Mouse (Mus musculus) embryonic facial prominence, embryonic 14.5 days (tissue): ENCODE measurements around the gene Ptpro. TPM values are rescaled to one million over a fixed set of nuclear protein-coding genes. Genes with fewer than 3 reads are reported as not detected.

Experiments used
- ATAC-seq: fragments of 200-750 bp; cut with Nextera tagmentation; 2 replicates; pipeline ENCODE4 v1.8.0; 2017; ENCODE audit warnings: low read depth, moderate number of reproducible peaks, moderate TSS enrichment
- DNase-seq: peaks from one replicate; pipeline ENCODE4 v3.0.0-alpha.2; 2015; ENCODE audit warnings: low spot score
- H3K27ac ChIP-seq: fragments of 300-500 bp; sonication (generic); replicated peaks from 2 replicates; pipeline ENCODE4 v1.5.1; 2014; ENCODE audit warnings: low read depth, mild to moderate bottlenecking, low read length, moderate library complexity
- H3K27me3 ChIP-seq: fragments of 300-500 bp; sonication (generic); replicated peaks from 2 replicates; pipeline ENCODE4 v1.6.1; 2014; ENCODE audit warnings: low read length; ENCODE audit not compliant: control insufficient read depth, insufficient read depth
- H3K36me3 ChIP-seq: fragments of 300-500 bp; sonication (generic); 2 replicates; pipeline ENCODE4 v1.6.1; 2014; ENCODE audit warnings: low read length, mixed read lengths; ENCODE audit not compliant: control insufficient read depth, insufficient read depth
- H3K4me1 ChIP-seq: fragments of 300-500 bp; sonication (generic); 2 replicates; pipeline ENCODE4 v1.6.1; 2014; ENCODE audit warnings: antibody characterized with exemption, low read length; ENCODE audit not compliant: control insufficient read depth, insufficient read depth
- H3K4me2 ChIP-seq: fragments of 300-500 bp; sonication (generic); 2 replicates; pipeline ENCODE4 v1.6.1; 2014; ENCODE audit warnings: low read depth, mild to moderate bottlenecking, low read length, moderate library complexity, mixed read lengths
- H3K4me3 ChIP-seq: fragments of 300-500 bp; sonication (generic); 2 replicates; pipeline ENCODE4 v1.5.1; 2014; ENCODE audit warnings: low read depth, mild to moderate bottlenecking, low read length
- H3K9ac ChIP-seq: fragments of 300-500 bp; sonication (generic); 2 replicates; pipeline ENCODE4 v1.6.1; 2014; ENCODE audit warnings: low read depth, mild to moderate bottlenecking, low read length, moderate library complexity, mixed read lengths
- H3K9me3 ChIP-seq: fragments of 300-500 bp; sonication (generic); 2 replicates; pipeline ENCODE4 v1.6.1; 2016; ENCODE audit warnings: low read length; ENCODE audit not compliant: control insufficient read depth
- whole genome bisulfite sequencing: fragments of 180-500 bp; shearing (Covaris S2); extraction: QIAGEN DNeasy Blood & Tissue Kit; methylation state at CpG from one replicate; pipeline ENCODE4 v1.1.7; 2014; 5-methylcytosine and 5-hydroxymethylcytosine counted together
- polyA plus RNA-seq: library from polyadenylated mRNA; unstranded; fragments of >200 nt; fragmentation: Nextera tagmentation; extraction: Ambion mirVana; gene quantifications from 2 replicates; pipeline ENCODE4 v1.2.1, GENCODE M21; 2014

Gene Ptpro
- polyA plus RNA-seq, 1 experiment from 2014 or later = 5.2 TPM

- WGBS = 36% methylated on average over 2 of the region's 2 CpGs
- DNase-seq = no peak
Observed at GRCm38 (mm10) chr6:137411901-137412378, 159.8 kb downstream of the Ptpro start.

GRCm38 (mm10) chr6:137413045-137413444, 160.9 kb downstream of the Ptpro start:
- ATAC-seq (no peak), DNase-seq (no peak)
- H3K27ac ChIP-seq = no peak overlapping the region
- 64% methylated on average over 2 of the region's 2 CpGs for WGBS
- no peaks in the 10 kb centered on the region for H3K4me1 ChIP-seq
- H3K27me3 ChIP-seq = no peaks in the 10 kb centered on the region
- H3K9me3 ChIP-seq = no peaks in the 10 kb centered on the region
- no peak overlapping the region for H3K4me3 ChIP-seq
- no peak overlapping the region for H3K4me2 ChIP-seq
- no peaks in the 10 kb centered on the region for H3K36me3 ChIP-seq
- no peak overlapping the region for H3K9ac ChIP-seq

More at GRCm38 (mm10) chr6:137411901-137412378, 159.8 kb downstream of the Ptpro start:
- Histone ChIP-seq H3K4me3 (no peak overlapping the region), H3K9ac (no peak overlapping the region), H3K4me1 (no peaks in the 10 kb centered on the region), H3K27ac (no peak overlapping the region), H3K27me3 (no peaks in the 10 kb centered on the region), H3K36me3 (no peaks in the 10 kb centered on the region), H3K9me3 (no peaks in the 10 kb centered on the region), H3K4me2 (no peak overlapping the region)
- peak; percentile 26; the same call in 1 of the 2 replicates for ATAC-seq

GRCm38 (mm10) chr6:137414531-137415405, 162.6 kb downstream of the Ptpro start:
- ATAC-seq = peak; percentile 68; the same call in 1 of the 2 replicates

GRCm38 (mm10) chr6:137422777-137423176, 170.7 kb downstream of the Ptpro start:
- no peaks in the 10 kb centered on the region for H3K36me3 ChIP-seq
- H3K27me3 ChIP-seq = no peaks in the 10 kb centered on the region
- ATAC-seq (no peak), DNase-seq (no peak)
- WGBS = 79% methylated on average over 4 of the region's 4 CpGs
- no peaks in the 10 kb centered on the region for H3K4me1 ChIP-seq
- no peaks in the 10 kb centered on the region for H3K9me3 ChIP-seq
- H3K27ac ChIP-seq = no peak overlapping the region
- no peak overlapping the region for H3K4me3 ChIP-seq
- no peak overlapping the region for H3K4me2 ChIP-seq
- H3K9ac ChIP-seq = no peak overlapping the region

More at GRCm38 (mm10) chr6:137414531-137415405, 162.6 kb downstream of the Ptpro start:
- Histone ChIP-seq H3K4me1 (no peaks in the 10 kb centered on the region), H3K36me3 (no peaks in the 10 kb centered on the region), H3K9me3 (no peaks in the 10 kb centered on the region), H3K27ac (no peak overlapping the region), H3K9ac (no peak overlapping the region), H3K4me2 (no peak overlapping the region), H3K27me3 (no peaks in the 10 kb centered on the region), H3K4me3 (no peak overlapping the region)
- DNase-seq = peak; percentile 32
- WGBS = 47% methylated on average over 13 of the region's 13 CpGs

GRCm38 (mm10) chr6:137423830-137424229, 171.7 kb downstream of the Ptpro start:
- Histone ChIP-seq H3K4me3 (no peak overlapping the region), H3K9ac (no peak overlapping the region), H3K4me1 (no peaks in the 10 kb centered on the region), H3K27me3 (no peaks in the 10 kb centered on the region), H3K36me3 (no peaks in the 10 kb centered on the region), H3K9me3 (no peaks in the 10 kb centered on the region), H3K27ac (no peak overlapping the region), H3K4me2 (no peak overlapping the region)
- no peak for ATAC-seq
- WGBS = 63% methylated on average over 10 of the region's 10 CpGs
- no peak for DNase-seq

- Histone ChIP-seq H3K36me3 (no peaks in the 10 kb centered on the region), H3K4me2 (no peak overlapping the region), H3K4me1 (no peaks in the 10 kb centered on the region), H3K4me3 (no peak overlapping the region), H3K27ac (no peak overlapping the region), H3K9ac (no peak overlapping the region), H3K27me3 (no peaks in the 10 kb centered on the region), H3K9me3 (no peaks in the 10 kb centered on the region)
- no peak for ATAC-seq
- DNase-seq = no peak
- WGBS = 63% methylated on average over 14 of the region's 14 CpGs
Observed at GRCm38 (mm10) chr6:137425500-137426432, 173.6 kb downstream of the Ptpro start.

- no peaks in the 10 kb centered on the region for H3K36me3 ChIP-seq
- H3K27ac ChIP-seq = peak overlapping the region; percentile 46
- H3K9me3 ChIP-seq = no peaks in the 10 kb centered on the region
- H3K27me3 ChIP-seq = no peaks in the 10 kb centered on the region
- no peak overlapping the region for H3K4me3 ChIP-seq
- H3K9ac ChIP-seq = no peak overlapping the region
- WGBS = 38% methylated on average over 14 of the region's 14 CpGs
- DNase-seq (peak; percentile 42), ATAC-seq (peak; percentile 87)
- H3K4me2 ChIP-seq = no peak overlapping the region
- H3K4me1 ChIP-seq = no peaks in the 10 kb centered on the region
Observed at GRCm38 (mm10) chr6:137433521-137434137, 181.5 kb downstream of the Ptpro start.

- DNase-seq (no peak), ATAC-seq (no peak)
- Histone ChIP-seq H3K9ac (no peak overlapping the region), H3K4me1 (no peaks in the 10 kb centered on the region), H3K27me3 (no peaks in the 10 kb centered on the region), H3K36me3 (no peaks in the 10 kb centered on the region), H3K27ac (no peak overlapping the region), H3K4me3 (no peak overlapping the region), H3K9me3 (no peaks in the 10 kb centered on the region), H3K4me2 (no peak overlapping the region)
- 75% methylated on average over 4 of the region's 4 CpGs for WGBS
Observed at GRCm38 (mm10) chr6:137437486-137437885, 185.4 kb downstream of the Ptpro start.
